Mouse (Mus musculus) E14TG2a.4 (cell line): ENCODE results near the gene Cldn19.
"Not testable (repeated sequence)": the region's sequence is repeated elsewhere in the genome, so short reads cannot be mapped to it uniquely, and the experiment has no call there.

Source experiments
- H3K27me3 ChIP-seq: 2 replicates; pipeline ENCODE4 v1.6.1; 2014; ENCODE audit warnings: low read length, control low read depth; ENCODE audit not compliant: insufficient read depth
- H3K36me3 ChIP-seq: 2 replicates; pipeline ENCODE4 v1.6.1; 2014; ENCODE audit warnings: low read length, control low read depth; ENCODE audit not compliant: insufficient read depth
- H3K4me1 ChIP-seq: replicated peaks from 2 replicates; pipeline ENCODE4 v1.6.1; 2014; ENCODE audit warnings: low read depth, low read length, control low read depth
- H3K4me3 ChIP-seq: replicated peaks from 2 replicates; pipeline ENCODE4 v1.5.1; 2014; ENCODE audit warnings: mild to moderate bottlenecking, low read length
- H3K9me3 ChIP-seq: 2 replicates; pipeline ENCODE4 v1.6.1; 2014; ENCODE audit warnings: low read length, control low read depth
- CTCF ChIP-seq: conservative IDR thresholded peaks from 2 replicates; pipeline ENCODE4 v1.5.1; 2014; ENCODE audit warnings: low read length
- NANOG ChIP-seq: IDR thresholded peaks from 2 replicates; pipeline ENCODE4 v1.6.1; 2014; ENCODE audit warnings: borderline replicate concordance, low read length, mixed read lengths
- POU5F1 ChIP-seq: IDR thresholded peaks from 2 replicates; pipeline ENCODE4 v1.6.1; 2014; ENCODE audit warnings: low read length, borderline replicate concordance

Cldn19 gene

GRCm38 (mm10) chr4:119259344-119260254, 4.4 kb downstream of the Cldn19 start:
- TF ChIP-seq CTCF (no peak), POU5F1 (no peak), NANOG (no peak)
- H3K9me3 ChIP-seq: no peaks in the 10 kb centered on the region
- no peaks in the 10 kb centered on the region for H3K36me3 ChIP-seq
- 0 out of 2 replicates have a peak, but pooled peaks cover 3% of the 10 kb centered on the region for H3K27me3 ChIP-seq
- H3K4me3 ChIP-seq: no peak overlapping the region
- peaks cover 70% of the 10 kb centered on the region for H3K4me1 ChIP-seq

GRCm38 (mm10) chr4:119261087-119261713, 6.0 kb downstream of the Cldn19 start:
- Histone ChIP-seq H3K4me1 (peaks cover 59% of the 10 kb centered on the region), H3K27me3 (no peaks in the 10 kb centered on the region), H3K36me3 (no peaks in the 10 kb centered on the region), H3K4me3 (no peak overlapping the region), H3K9me3 (no peaks in the 10 kb centered on the region)
- TF ChIP-seq CTCF (no peak), POU5F1 (no peak), NANOG (no peak)

GRCm38 (mm10) chr4:119262483-119262882, 7.3 kb downstream of the Cldn19 start:
- no peak overlapping the region for H3K4me3 ChIP-seq
- peaks cover 64% of the 10 kb centered on the region for H3K4me1 ChIP-seq
- no peaks in the 10 kb centered on the region for H3K9me3 ChIP-seq
- no peaks in the 10 kb centered on the region for H3K27me3 ChIP-seq
- no peaks in the 10 kb centered on the region for H3K36me3 ChIP-seq
- no peak for TF ChIP-seq POU5F1
- no peak for TF ChIP-seq CTCF
- no peak for TF ChIP-seq NANOG

- Histone ChIP-seq H3K4me3 (no peak overlapping the region), H3K9me3 (no peaks in the 10 kb centered on the region), H3K4me1 (peaks cover 56% of the 10 kb centered on the region), H3K36me3 (no peaks in the 10 kb centered on the region), H3K27me3 (no peaks in the 10 kb centered on the region)
- TF ChIP-seq NANOG (no peak), CTCF (no peak), POU5F1 (no peak)
Observed at GRCm38 (mm10) chr4:119263459-119263858, 8.2 kb downstream of the Cldn19 start.

- Histone ChIP-seq H3K36me3 (peaks cover 14% of the 10 kb centered on the region), H3K4me3 (no peak overlapping the region), H3K9me3 (no peaks in the 10 kb centered on the region), H3K4me1 (peaks cover 35% of the 10 kb centered on the region), H3K27me3 (no peaks in the 10 kb centered on the region)
- TF ChIP-seq NANOG (no peak), POU5F1 (no peak), CTCF (no peak)
Observed at GRCm38 (mm10) chr4:119266606-119267005, 11.4 kb downstream of the Cldn19 start.

GRCm38 (mm10) chr4:119274627-119275026, 19.4 kb downstream of the Cldn19 start:
- H3K4me1 ChIP-seq: peaks cover 53% of the 10 kb centered on the region
- no peaks in the 10 kb centered on the region for H3K27me3 ChIP-seq
- H3K4me3 ChIP-seq: no peak overlapping the region
- H3K36me3 ChIP-seq: peaks cover 92% of the 10 kb centered on the region
- no peaks in the 10 kb centered on the region for H3K9me3 ChIP-seq
- TF ChIP-seq POU5F1: no peak
- TF ChIP-seq NANOG: no peak
- TF ChIP-seq CTCF: no peak

GRCm38 (mm10) chr4:119275226-119275625, 20.0 kb downstream of the Cldn19 start:
- Histone ChIP-seq H3K36me3 (peaks cover 98% of the 10 kb centered on the region), H3K27me3 (no peaks in the 10 kb centered on the region), H3K9me3 (no peaks in the 10 kb centered on the region), H3K4me1 (peaks cover 59% of the 10 kb centered on the region), H3K4me3 (no peak overlapping the region)
- TF ChIP-seq NANOG (no peak), CTCF (no peak), POU5F1 (no peak)

GRCm38 (mm10) chr4:119275726-119276125, 20.5 kb downstream of the Cldn19 start:
- no peak for TF ChIP-seq NANOG
- no peak for TF ChIP-seq CTCF
- no peak for TF ChIP-seq POU5F1
- Histone ChIP-seq H3K4me3 (no peak overlapping the region), H3K36me3 (peaks cover 98% of the 10 kb centered on the region), H3K27me3 (no peaks in the 10 kb centered on the region), H3K4me1 (peaks cover 62% of the 10 kb centered on the region), H3K9me3 (no peaks in the 10 kb centered on the region)

- Histone ChIP-seq H3K36me3 (peaks cover 98% of the 10 kb centered on the region), H3K4me1 (peaks cover 71% of the 10 kb centered on the region)
- H3K4me3 ChIP-seq, H3K9me3 ChIP-seq, H3K27me3 ChIP-seq: not testable (repeated sequence)
Observed at GRCm38 (mm10) chr4:119278784-119279183, 23.6 kb downstream of the Cldn19 start.
